Mouse (Mus musculus): ENCODE data around the gene Hist1h2ao. TPM values are rescaled to one million over a fixed set of nuclear protein-coding genes. Genes with fewer than 3 reads are reported as not detected.
"Not testable (repeated sequence)": the region's sequence is repeated elsewhere in the genome, so short reads cannot be mapped to it uniquely, and the experiment has no call there.

The Hist1h2ao gene
- polyA plus RNA-seq, 1 experiment: not detected

DNA sequence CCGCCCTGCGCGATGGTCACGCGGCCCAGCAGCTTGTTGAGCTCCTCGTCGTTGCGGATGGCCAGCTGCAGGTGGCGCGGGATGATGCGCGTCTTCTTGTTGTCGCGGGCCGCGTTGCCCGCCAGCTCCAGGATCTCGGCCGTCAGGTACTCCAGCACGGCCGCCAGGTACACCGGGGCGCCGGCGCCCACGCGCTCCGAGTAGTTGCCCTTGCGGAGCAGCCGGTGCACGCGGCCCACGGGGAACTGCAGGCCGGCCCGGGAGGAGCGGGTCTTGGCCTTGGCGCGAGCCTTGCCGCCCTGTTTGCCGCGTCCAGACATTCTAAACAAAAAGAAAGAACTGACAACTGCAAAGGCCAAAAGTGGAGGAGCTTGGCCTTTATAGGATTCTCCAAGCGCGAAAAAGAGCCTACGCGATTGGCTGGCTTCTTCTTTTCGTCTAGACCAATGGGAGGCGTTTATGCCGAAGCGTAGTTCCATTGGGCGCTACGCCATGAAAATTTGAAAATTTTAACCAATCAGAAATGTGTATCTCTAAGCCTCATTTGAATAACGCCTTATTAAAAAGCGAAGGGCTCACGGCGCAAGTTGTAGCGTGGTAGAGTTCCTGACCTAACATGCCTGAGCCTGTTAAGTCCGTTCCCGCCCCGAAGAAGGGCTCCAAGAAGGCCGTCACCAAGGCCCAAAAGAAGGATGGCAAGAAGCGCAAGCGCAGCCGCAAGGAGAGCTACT is 23.2 kb upstream of the Hist1h2ao start, which contains the start of the genes Hist1h2an and Hist1h2bp:
Hist1h2an (minus strand) TSS at position 320 of the 731 bp plus-strand sequence.
Hist1h2bp (plus strand) TSS at position 563 of the 731 bp plus-strand sequence.
- not testable (repeated sequence) for H3K36me3 ChIP-seq (ENCODE audit: control insufficient read depth, insufficient read depth, low read length, poor library complexity, severe bottlenecking); H3K4me1 ChIP-seq (ENCODE audit: control insufficient read depth, insufficient read depth, low read length); H3K9me3 ChIP-seq (replicated peaks; ENCODE audit: control insufficient read depth, insufficient read depth, low read length, poor library complexity, severe bottlenecking); H3K27me3 ChIP-seq (ENCODE audit: control insufficient read depth, insufficient read depth, low read length, poor library complexity, severe bottlenecking)
- H3K27ac ChIP-seq (ENCODE audit: insufficient read depth, low read length): peak within 1 kb of the TSS; percentile 88
- peak within 1 kb of the TSS; percentile 54 for H3K4me3 ChIP-seq (ENCODE audit: low read depth, low read length)
- TF ChIP-seq POLR2A (IDR thresholded peaks at IDR 0.05; ENCODE audit: insufficient read depth, low read length) (peak; percentile 86), EP300 (IDR thresholded peaks at IDR 0.05; ENCODE audit: insufficient read depth, low read depth, low read length) (0 out of 2 replicates have a peak, but pooled peaks have one; percentile 26)
- peak within 1 kb of the TSS; percentile 90 for H3K9ac ChIP-seq (ENCODE audit: low read depth, poor library complexity, severe bottlenecking)

DNA sequence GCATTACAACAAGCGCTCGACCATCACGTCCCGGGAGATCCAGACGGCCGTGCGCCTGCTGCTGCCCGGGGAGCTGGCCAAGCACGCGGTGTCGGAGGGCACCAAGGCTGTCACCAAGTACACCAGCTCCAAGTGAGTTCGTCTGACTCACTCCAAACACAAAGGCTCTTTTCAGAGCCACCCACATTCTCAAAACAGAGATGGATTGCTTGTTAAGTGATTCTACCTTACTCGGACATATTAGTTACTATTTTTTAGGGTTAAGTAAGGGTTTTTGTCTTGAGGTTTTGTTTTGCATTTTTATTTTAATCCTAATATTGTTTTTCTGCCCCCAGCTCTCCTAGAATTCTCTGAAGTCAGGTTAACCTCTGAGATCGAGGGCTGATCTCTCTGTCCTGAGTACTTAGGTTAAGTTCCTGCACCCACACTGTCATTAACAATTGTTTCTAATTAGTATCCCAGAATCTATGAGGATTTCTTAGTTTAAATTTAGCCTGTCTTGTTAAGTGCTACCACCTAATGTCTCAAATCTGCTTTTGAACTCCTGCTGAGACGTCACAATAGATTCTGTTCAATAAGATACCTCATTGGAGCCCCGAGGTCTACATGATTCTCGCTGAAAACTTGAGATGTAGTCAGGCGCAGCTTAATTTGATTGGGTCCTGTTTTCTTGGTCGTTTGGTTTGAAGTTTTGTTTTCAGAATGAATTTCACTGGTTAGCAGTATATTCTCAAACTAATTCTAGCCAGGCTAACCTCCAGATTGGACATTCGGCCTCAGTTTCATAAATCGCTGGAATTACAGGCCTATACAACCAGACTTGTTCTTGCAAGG is 22.3 kb upstream of the Hist1h2ao start:
- Histone ChIP-seq H3K9ac (ENCODE audit: low read depth, poor library complexity, severe bottlenecking) (peak overlapping the region; percentile 90), H3K27me3 (ENCODE audit: control insufficient read depth, insufficient read depth, low read length, poor library complexity, severe bottlenecking) (no peaks in the 10 kb centered on the region), H3K27ac (ENCODE audit: insufficient read depth, low read length) (peak overlapping the region; percentile 88), H3K36me3 (ENCODE audit: control insufficient read depth, insufficient read depth, low read length, poor library complexity, severe bottlenecking) (no peaks in the 10 kb centered on the region), H3K9me3 (replicated peaks; ENCODE audit: control insufficient read depth, insufficient read depth, low read length, poor library complexity, severe bottlenecking) (no peaks in the 10 kb centered on the region), H3K4me3 (ENCODE audit: low read depth, low read length) (no peak overlapping the region), H3K4me1 (ENCODE audit: control insufficient read depth, insufficient read depth, low read length) (peaks cover 3% of the 10 kb centered on the region)
- no peak for TF ChIP-seq POLR2A (IDR thresholded peaks at IDR 0.05; ENCODE audit: insufficient read depth, low read length)

DNA sequence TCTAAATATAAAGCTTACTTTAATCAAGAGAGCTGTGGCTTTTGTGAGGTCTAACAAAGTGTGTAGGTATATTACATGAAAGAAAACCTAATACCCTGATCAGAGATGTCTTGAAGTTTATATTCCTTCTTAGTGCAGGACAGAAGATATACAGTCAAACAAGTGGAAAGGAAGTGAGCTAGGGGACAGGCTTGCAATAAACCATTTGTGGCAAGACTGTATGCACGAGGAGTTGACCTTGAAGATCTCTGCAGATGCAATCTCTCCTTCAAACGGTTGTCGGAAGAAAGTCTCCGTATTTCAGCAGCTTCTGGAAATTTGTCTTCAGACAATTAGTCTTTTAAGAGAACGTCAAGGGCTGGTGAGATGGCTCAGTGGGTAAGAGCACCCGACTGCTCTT is 20.3 kb upstream of the Hist1h2ao start:
- H3K4me3 ChIP-seq (ENCODE audit: low read depth, low read length): no peak overlapping the region
- no peaks in the 10 kb centered on the region for H3K36me3 ChIP-seq (ENCODE audit: control insufficient read depth, insufficient read depth, low read length, poor library complexity, severe bottlenecking)
- H3K9me3 ChIP-seq (replicated peaks; ENCODE audit: control insufficient read depth, insufficient read depth, low read length, poor library complexity, severe bottlenecking): no peaks in the 10 kb centered on the region
- peaks cover 1% of the 10 kb centered on the region for H3K4me1 ChIP-seq (ENCODE audit: control insufficient read depth, insufficient read depth, low read length)
- no peak overlapping the region for H3K27ac ChIP-seq (ENCODE audit: insufficient read depth, low read length)
- no peak overlapping the region for H3K9ac ChIP-seq (ENCODE audit: low read depth, poor library complexity, severe bottlenecking)
- H3K27me3 ChIP-seq (ENCODE audit: control insufficient read depth, insufficient read depth, low read length, poor library complexity, severe bottlenecking): no peaks in the 10 kb centered on the region
- no peak for TF ChIP-seq POLR2A (IDR thresholded peaks at IDR 0.05; ENCODE audit: insufficient read depth, low read length)
- TF ChIP-seq CTCF (IDR thresholded peaks at IDR 0.05; ENCODE audit: low read depth, low read length): no peak
- TF ChIP-seq EP300 (IDR thresholded peaks at IDR 0.05; ENCODE audit: insufficient read depth, low read depth, low read length): no peak

DNA sequence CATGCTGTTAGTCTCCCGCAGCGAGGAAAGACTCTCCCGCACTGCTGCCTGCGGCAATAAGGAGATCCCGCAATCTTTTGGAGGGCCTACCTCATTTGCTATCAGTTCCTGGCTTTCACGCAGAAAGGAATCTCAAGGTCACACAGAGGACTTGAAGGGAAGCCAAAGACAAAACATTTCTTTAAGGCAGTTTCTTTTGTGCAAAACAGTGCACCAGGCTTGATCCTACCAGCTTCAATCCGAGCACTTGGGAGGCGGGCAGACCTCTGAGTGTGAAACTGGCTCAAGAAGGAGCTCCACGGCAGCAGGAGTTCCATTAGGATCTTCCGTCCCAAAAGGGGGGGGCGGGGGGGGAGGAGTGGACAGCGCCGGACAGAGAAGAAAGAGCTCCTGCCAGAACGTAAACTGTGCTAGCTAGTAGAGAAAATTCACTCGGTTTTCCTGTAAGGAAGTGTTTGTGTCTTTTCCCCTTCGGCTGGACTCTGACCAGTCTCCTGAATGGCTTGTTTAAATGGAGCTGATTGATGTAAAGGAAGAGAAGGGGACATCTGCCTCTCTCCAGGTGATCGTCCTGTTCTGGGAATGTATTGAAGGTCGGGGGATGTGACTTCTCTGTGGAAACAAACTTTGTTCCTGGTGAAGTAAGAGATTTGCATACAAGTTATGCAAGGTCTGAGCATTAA is 19.5 kb upstream of the Hist1h2ao start:
- Histone ChIP-seq H3K27me3 (ENCODE audit: control insufficient read depth, insufficient read depth, low read length, poor library complexity, severe bottlenecking) (no peaks in the 10 kb centered on the region), H3K9ac (ENCODE audit: low read depth, poor library complexity, severe bottlenecking) (peak overlapping the region; percentile 83), H3K4me3 (ENCODE audit: low read depth, low read length) (no peak overlapping the region), H3K36me3 (ENCODE audit: control insufficient read depth, insufficient read depth, low read length, poor library complexity, severe bottlenecking) (no peaks in the 10 kb centered on the region), H3K4me1 (ENCODE audit: control insufficient read depth, insufficient read depth, low read length) (peaks cover 1% of the 10 kb centered on the region), H3K9me3 (replicated peaks; ENCODE audit: control insufficient read depth, insufficient read depth, low read length, poor library complexity, severe bottlenecking) (no peaks in the 10 kb centered on the region), H3K27ac (ENCODE audit: insufficient read depth, low read length) (no peak overlapping the region)
- TF ChIP-seq POLR2A (IDR thresholded peaks at IDR 0.05; ENCODE audit: insufficient read depth, low read length) (no peak), EP300 (IDR thresholded peaks at IDR 0.05; ENCODE audit: insufficient read depth, low read depth, low read length) (no peak), CTCF (IDR thresholded peaks at IDR 0.05; ENCODE audit: low read depth, low read length) (no peak)

DNA sequence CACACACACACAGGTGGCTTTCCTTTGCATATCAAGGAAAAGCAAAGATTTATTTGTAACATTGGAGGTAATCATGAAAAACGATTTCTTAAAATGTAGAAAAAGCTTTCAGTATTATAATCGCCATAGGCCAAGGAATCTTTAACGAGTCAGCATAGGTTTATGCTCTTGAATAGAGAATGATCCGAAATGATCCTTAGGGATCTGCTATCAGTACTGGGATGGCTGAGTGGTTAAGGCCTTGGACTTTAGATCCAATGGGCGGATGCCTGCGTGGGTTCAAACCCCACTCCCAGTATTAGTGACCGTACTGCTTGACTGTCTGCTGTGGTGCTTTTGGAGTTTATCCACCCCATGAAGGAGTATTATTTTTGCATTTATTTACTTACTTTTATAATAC is 14.7 kb upstream of the Hist1h2ao start:
- no peaks in the 10 kb centered on the region for H3K4me1 ChIP-seq (ENCODE audit: control insufficient read depth, insufficient read depth, low read length)
- TF ChIP-seq EP300 (IDR thresholded peaks at IDR 0.05; ENCODE audit: insufficient read depth, low read depth, low read length) (no peak), POLR2A (IDR thresholded peaks at IDR 0.05; ENCODE audit: insufficient read depth, low read length) (no peak), CTCF (IDR thresholded peaks at IDR 0.05; ENCODE audit: low read depth, low read length) (no peak)
- no peak overlapping the region for H3K4me3 ChIP-seq (ENCODE audit: low read depth, low read length)
- no peak overlapping the region for H3K27ac ChIP-seq (ENCODE audit: insufficient read depth, low read length)
- H3K9ac ChIP-seq (ENCODE audit: low read depth, poor library complexity, severe bottlenecking): no peak overlapping the region
- no peaks in the 10 kb centered on the region for H3K9me3 ChIP-seq (replicated peaks; ENCODE audit: control insufficient read depth, insufficient read depth, low read length, poor library complexity, severe bottlenecking)
- H3K27me3 ChIP-seq (ENCODE audit: control insufficient read depth, insufficient read depth, low read length, poor library complexity, severe bottlenecking): no peaks in the 10 kb centered on the region
- H3K36me3 ChIP-seq (ENCODE audit: control insufficient read depth, insufficient read depth, low read length, poor library complexity, severe bottlenecking): no peaks in the 10 kb centered on the region

DNA sequence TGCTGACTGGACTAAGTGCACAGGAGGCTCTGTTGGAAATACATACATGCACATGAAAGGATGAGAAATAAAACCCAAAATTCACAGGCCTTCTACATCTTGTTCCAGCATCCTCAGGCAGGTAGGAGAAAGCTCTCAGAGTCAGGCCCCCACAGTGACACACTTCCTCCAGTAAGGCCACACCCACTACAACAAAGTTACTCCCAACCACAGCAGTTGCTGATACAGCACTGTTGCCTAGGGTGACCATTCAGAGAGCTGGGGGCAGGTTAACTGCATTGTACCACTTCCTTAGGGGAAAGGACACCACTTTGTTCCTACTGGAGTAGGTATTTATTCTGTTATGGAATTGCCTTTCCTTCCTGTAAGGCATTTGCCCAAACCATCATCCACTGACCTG is 13.1 kb upstream of the Hist1h2ao start:
- H3K9me3 ChIP-seq (replicated peaks; ENCODE audit: control insufficient read depth, insufficient read depth, low read length, poor library complexity, severe bottlenecking); H3K4me3 ChIP-seq (ENCODE audit: low read depth, low read length); H3K27me3 ChIP-seq (ENCODE audit: control insufficient read depth, insufficient read depth, low read length, poor library complexity, severe bottlenecking); H3K36me3 ChIP-seq (ENCODE audit: control insufficient read depth, insufficient read depth, low read length, poor library complexity, severe bottlenecking); H3K27ac ChIP-seq (ENCODE audit: insufficient read depth, low read length); H3K4me1 ChIP-seq (ENCODE audit: control insufficient read depth, insufficient read depth, low read length); H3K9ac ChIP-seq (ENCODE audit: low read depth, poor library complexity, severe bottlenecking): not testable (repeated sequence)

DNA sequence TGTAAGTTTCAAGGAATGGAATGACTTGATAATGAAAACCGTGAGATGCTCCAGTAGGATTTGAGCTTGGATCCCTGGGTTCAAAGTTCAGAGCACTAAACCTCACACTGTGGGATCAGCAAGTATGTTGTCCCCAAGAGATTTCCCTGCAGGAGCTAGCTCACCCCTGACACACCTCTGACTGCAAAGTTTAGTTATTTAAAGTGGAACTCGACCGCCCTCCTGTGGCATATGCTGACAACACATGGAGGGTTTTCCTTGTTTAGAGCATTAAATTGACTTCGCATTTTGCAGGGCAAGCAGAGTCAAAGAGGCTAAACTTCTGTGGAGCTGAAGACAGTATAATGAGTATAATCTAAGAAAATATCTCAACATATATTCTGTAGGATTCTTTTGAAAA is 7.2 kb upstream of the Hist1h2ao start:
- not testable (repeated sequence) for H3K27me3 ChIP-seq (ENCODE audit: control insufficient read depth, insufficient read depth, low read length, poor library complexity, severe bottlenecking); H3K9ac ChIP-seq (ENCODE audit: low read depth, poor library complexity, severe bottlenecking); H3K9me3 ChIP-seq (replicated peaks; ENCODE audit: control insufficient read depth, insufficient read depth, low read length, poor library complexity, severe bottlenecking); H3K36me3 ChIP-seq (ENCODE audit: control insufficient read depth, insufficient read depth, low read length, poor library complexity, severe bottlenecking); H3K4me1 ChIP-seq (ENCODE audit: control insufficient read depth, insufficient read depth, low read length); H3K27ac ChIP-seq (ENCODE audit: insufficient read depth, low read length); H3K4me3 ChIP-seq (ENCODE audit: low read depth, low read length)

DNA sequence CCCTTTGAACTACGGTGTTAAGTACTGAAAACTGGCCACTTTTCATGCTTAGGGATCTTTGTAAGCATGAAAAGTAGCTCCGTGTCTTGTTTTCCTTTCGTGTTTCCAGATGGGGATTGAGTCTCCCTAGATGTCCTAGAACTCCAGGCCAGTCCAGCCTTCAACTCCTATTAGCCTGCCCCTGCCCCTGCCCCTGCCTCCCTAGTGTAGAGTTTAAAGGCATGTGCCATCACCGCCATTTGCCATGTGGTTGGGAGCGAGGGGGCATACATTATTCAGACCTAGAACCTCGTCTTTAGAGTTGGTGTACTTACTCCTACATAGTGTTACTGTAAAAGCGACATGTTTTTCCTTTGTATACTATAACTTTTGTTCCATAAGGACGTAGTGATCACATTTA is 809 bp downstream of the Hist1h2ao start:
- not testable (repeated sequence) for H3K36me3 ChIP-seq (ENCODE audit: control insufficient read depth, insufficient read depth, low read length, poor library complexity, severe bottlenecking); H3K27me3 ChIP-seq (ENCODE audit: control insufficient read depth, insufficient read depth, low read length, poor library complexity, severe bottlenecking); H3K9ac ChIP-seq (ENCODE audit: low read depth, poor library complexity, severe bottlenecking); H3K4me3 ChIP-seq (ENCODE audit: low read depth, low read length); H3K9me3 ChIP-seq (replicated peaks; ENCODE audit: control insufficient read depth, insufficient read depth, low read length, poor library complexity, severe bottlenecking); H3K27ac ChIP-seq (ENCODE audit: insufficient read depth, low read length); H3K4me1 ChIP-seq (ENCODE audit: control insufficient read depth, insufficient read depth, low read length)
